Mouse (Mus musculus): Measurements from ENCODE around the gene Mlkl. TPM values are rescaled to one million over a fixed set of nuclear protein-coding genes. Genes with fewer than 3 reads are reported as not detected.
A peak's percentile ranks its signal among the peaks of the same experiment; 100 is the strongest.
"Not testable (repeated sequence)": the region's sequence is repeated elsewhere in the genome, so short reads cannot be mapped to it uniquely, and the experiment has no call there.

Gene Mlkl
- polyA plus RNA-seq, 1 experiment = 3.6 TPM

GRCm38 (mm10) chr8:111313961-111314360 lies 24.0 kb downstream of the Mlkl start:
- not testable (repeated sequence) for DNase-seq (ENCODE audit: low read depth)

GRCm38 (mm10) chr8:111312758-111313162 lies 25.2 kb downstream of the Mlkl start:
- no peak for DNase-seq (ENCODE audit: low read depth)

- not testable (repeated sequence) for DNase-seq (ENCODE audit: low read depth)
Observed at GRCm38 (mm10) chr8:111310006-111310405, 28.0 kb downstream of the Mlkl start.

- no peak for DNase-seq (ENCODE audit: low read depth)
Observed at GRCm38 (mm10) chr8:111305031-111305730, 32.8 kb downstream of the Mlkl start.

GRCm38 (mm10) chr8:111304359-111304758 lies 33.6 kb downstream of the Mlkl start:
- no peak for DNase-seq (ENCODE audit: low read depth)

DNA sequence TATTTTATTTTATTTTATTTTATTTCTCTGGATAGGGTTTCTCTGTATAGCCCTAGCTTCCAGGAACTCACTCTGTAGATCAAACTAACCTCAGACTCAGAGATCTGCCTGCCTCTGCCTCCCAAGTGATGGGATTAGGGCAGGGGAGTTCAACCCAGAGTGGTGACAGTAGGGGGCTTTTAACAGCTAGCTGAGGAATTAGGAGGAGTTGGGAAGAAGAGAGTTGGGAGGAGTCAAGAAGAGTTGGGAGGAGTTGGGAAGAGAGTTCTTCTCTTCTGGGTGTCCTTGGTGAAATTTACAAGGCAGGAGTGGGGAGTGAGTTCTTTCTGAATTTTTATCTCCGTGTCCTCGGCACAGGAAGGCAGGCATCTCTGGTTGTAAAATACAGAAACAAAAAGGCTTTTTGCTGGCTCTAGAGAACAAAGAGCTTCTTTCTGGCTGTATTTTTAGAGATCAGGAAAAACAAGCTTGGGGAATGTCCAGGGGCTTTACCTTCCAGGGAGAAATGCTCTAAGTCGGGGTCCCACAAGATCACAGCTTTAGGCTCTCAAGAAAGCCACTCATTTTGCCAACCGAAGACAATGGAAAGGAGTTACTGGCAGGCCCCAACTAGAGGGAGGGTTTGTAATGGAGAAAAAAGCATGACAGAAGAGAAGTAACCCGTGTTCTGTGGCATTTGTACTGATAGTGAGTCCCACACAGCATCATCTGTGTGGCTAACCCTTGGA lies 34.7 kb downstream of the Mlkl start:
- DNase-seq (ENCODE audit: low read depth) = not testable (repeated sequence)

DNA sequence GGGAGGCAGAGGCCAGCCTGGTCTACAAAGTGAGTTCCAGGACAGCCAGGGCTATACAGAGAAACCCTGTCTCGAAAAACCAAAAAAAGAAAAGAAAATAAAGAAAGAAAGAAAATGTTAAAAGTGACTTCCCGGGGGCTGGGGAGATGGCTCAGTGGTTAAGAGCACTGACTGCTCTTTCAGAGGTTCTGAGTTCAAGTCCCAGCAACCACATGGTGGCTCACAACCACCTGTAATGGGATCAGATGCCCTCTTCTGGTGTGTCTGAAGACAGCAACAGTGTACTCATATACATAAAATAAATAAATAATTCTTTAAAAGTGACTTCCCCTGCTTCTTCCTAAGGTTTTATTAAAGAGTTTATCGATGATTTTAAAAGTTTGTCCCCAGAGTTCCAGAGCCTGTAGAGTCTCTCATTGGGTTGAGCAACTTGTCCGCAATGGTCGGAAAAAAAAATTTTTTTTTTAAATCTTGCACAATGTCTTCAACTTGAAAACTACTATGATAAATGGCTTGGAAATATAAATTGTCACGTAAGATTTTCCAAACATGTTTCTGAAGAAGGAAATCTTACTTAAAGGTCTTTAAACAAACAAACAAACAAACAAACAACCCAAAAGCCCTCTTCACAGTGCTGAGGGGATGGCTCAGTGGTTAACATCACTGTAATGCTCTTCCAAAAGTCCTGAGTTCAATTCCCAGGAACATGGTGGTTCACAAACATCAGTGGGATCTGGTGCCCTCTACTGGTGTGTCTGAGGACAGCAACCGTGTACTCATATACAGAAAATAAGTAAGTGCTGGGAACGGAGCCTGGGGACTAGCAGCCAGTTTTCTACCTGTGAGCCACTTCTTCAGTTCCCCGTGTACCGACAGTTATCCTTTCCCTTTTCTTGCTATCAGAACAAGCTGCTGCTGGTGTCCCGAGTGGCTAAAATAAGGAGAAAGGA lies 37.1 kb downstream of the Mlkl start:
- DNase-seq (ENCODE audit: low read depth) = no peak

GRCm38 (mm10) chr8:111299821-111300568 lies 38.0 kb downstream of the Mlkl start, which contains the start of gene Rfwd3:
Gene Rfwd3, minus strand, starts transcription at chr8:111300222.
- DNase-seq (ENCODE audit: low read depth) = peak; percentile 59

DNA sequence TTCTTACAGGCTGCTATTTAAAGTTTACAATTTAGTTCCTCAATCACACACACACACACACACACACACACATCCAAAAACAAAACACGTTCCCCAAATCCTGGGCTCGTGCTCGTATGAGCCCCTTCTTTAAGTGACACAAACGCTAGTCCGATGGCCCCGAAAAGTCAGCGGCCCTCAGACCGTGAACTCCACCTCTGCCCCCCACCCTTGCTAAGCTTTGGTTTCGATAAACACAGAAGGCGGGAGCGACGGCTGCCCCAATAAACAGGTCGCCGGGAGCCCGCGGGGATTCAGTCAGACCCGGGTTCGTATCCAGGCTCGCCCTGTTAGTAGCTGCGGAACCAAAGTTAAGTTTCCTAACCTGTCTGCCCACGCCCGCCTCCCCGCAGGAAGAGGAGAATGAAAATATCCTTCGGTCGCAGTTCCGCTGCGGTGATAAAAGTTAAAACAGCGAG lies 38.6 kb downstream of the Mlkl start:
- no peak for DNase-seq (ENCODE audit: low read depth)

GRCm38 (mm10) chr8:111298011-111298410 lies 40.0 kb downstream of the Mlkl start:
- no peak for DNase-seq (ENCODE audit: low read depth)

DNA sequence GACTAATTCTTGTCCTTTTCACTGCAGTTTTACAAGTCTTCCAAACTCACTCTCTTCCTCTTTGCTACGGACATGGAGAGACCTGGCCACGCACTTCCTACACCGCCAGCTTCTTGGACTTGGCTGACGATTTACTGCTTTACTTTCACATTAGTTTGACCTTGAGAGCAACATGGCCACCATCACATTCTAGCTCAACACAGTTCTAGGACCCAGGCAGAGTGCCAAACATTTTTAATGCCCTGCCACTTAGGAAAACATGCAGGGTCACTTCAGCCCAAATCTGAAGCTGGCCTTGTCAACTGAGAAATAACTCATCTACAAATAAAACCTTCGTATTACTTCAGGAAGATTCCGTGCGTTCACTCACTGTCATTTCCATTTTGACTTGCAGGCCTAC lies 46.2 kb downstream of the Mlkl start:
- no peak for DNase-seq (ENCODE audit: low read depth)

GRCm38 (mm10) chr8:111290586-111290985 lies 47.4 kb downstream of the Mlkl start:
- DNase-seq (ENCODE audit: low read depth) = no peak

GRCm38 (mm10) chr8:111285603-111286002 lies 52.4 kb downstream of the Mlkl start:
- DNase-seq (ENCODE audit: low read depth) = peak; percentile 65

DNA sequence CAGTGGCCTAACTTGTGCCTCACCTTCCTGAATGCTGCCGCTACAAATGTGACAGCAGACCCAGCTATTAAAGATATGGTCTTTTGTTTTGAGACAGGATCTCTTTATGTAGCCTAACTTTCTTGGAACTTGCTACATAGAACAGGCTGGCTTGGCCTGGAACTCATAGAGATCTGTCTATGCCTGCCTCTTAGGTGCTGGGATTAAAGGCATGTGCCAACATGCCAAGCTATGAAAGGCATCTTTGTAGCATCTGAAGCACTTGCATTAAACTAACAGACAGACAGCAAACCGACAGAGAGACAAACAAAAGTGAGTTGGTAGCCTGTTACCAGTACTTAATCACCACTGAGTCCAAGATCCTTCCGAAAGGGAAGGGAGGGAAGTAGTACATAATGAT lies 55.9 kb downstream of the Mlkl start:
- DNase-seq (ENCODE audit: low read depth) = peak; percentile 83

DNA sequence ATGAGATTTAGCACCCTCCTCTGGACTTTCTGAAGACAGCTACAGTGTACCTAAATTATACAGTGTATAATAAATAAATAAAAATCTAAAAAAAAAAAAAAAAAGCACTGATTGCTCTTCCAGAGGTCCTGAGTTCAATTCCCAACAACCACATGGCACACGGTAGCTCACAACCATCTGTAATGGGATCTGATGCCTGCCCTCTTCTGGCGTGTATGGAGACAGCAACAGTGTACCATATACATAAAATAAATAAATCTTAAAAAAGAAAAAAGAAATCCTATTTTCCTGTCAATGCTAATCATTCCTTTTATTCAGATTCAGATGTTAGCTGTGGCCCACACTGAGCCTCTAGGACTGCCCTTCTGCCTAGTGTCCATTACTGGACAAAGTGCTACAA lies 69.7 kb downstream of the Mlkl start:
- no peak for DNase-seq (ENCODE audit: low read depth)

DNA sequence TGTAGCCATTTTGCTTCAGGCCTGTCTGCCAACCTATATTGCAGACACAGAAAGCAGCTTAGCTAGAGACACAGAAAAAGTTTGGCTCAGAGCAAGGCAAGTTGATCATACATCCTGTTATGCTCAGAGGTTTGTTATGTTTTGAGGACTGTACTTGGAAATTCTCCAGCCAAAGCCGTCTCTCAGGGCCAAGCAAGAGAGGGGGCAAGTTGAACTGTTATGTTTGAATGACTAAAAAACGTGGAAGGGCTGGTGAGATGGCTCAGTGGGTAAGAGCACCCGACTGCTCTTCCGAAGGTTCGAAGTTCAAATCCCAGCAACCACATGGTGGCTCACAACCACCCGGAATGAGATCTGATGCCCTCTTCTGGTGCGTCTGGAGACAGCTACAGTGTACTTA lies 71.8 kb downstream of the Mlkl start:
- DNase-seq (ENCODE audit: low read depth) = not testable (repeated sequence)

GRCm38 (mm10) chr8:111264693-111265220 lies 73.2 kb downstream of the Mlkl start:
- no peak for DNase-seq (ENCODE audit: low read depth)

- no peak for DNase-seq (ENCODE audit: low read depth)
Observed at GRCm38 (mm10) chr8:111261981-111262381, 76.0 kb downstream of the Mlkl start.

Data from gonadal fat pad, adult 2 months (tissue).